Mouse (Mus musculus): ENCODE measurements around the gene Tspan18. TPM values are rescaled to one million over a fixed set of nuclear protein-coding genes. Genes with fewer than 3 reads are reported as not detected.
A peak's percentile ranks its signal among the peaks of the same experiment; 100 is the strongest.

Gene Tspan18
- polyA plus RNA-seq, 1 experiment from 2014 or later: 48.4 TPM

DNA sequence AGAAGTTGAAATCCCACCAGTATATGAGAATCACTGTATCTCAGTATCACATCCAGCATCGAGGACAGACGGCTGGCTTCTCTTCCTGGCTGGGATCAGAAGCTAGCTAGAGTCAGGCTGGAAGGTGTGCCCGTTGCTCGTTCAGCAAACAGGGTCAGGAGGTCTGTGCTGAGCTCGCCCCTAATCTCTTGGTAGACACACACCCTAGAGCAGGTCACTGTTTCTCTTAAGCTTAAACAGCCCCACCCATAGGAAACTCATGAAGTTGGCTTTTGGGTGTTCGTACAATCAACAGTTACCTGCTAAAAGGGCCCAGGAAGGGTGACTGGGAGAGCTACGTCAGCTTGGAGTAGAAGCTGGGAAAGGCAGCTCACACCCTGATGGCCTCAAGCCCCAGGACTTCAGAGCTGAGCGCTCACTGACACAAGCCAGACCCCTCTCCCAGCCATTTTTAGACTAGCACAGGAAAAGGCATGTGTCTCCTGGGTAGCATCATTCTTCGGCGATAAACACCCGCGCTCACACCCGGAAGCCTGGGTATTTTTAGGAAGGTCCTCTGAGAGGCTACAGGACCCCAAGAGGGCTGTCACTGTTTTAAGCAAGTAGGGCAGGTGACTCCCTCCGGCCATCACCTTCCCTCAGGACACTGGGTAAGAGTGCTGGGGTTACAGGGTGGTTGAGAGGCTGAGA is 24.4 kb downstream of the Tspan18 start:
- no peaks in the 10 kb centered on the region for H3K27me3 ChIP-seq (ENCODE audit: low read depth, poor library complexity, severe bottlenecking)
- H3K36me3 ChIP-seq: peaks cover 72% of the 10 kb centered on the region
- peaks cover 44% of the 10 kb centered on the region for H3K4me1 ChIP-seq
- no peak overlapping the region for H3K4me3 ChIP-seq
- no peaks in the 10 kb centered on the region for H3K9me3 ChIP-seq (replicated peaks)
- WGBS: 91% methylated on average over 14 of the region's 14 CpGs
- no peak for DNase-seq (ENCODE audit: low spot score)
- H3K27ac ChIP-seq (replicated peaks): 0 out of 2 replicates have a peak overlapping the region, but pooled peaks have one; percentile 14

- no peak for DNase-seq (ENCODE audit: low spot score)
- H3K27ac ChIP-seq (replicated peaks): no peak overlapping the region
- peaks cover 80% of the 10 kb centered on the region for H3K36me3 ChIP-seq
- WGBS: 91% methylated on average over 4 of the region's 4 CpGs
- no peaks in the 10 kb centered on the region for H3K27me3 ChIP-seq (ENCODE audit: low read depth, poor library complexity, severe bottlenecking)
- H3K4me3 ChIP-seq: no peak overlapping the region
- no peaks in the 10 kb centered on the region for H3K9me3 ChIP-seq (replicated peaks)
- H3K4me1 ChIP-seq: peaks cover 45% of the 10 kb centered on the region
Observed at GRCm38 (mm10) chr2:93306898-93307297, 27.4 kb downstream of the Tspan18 start.

DNA sequence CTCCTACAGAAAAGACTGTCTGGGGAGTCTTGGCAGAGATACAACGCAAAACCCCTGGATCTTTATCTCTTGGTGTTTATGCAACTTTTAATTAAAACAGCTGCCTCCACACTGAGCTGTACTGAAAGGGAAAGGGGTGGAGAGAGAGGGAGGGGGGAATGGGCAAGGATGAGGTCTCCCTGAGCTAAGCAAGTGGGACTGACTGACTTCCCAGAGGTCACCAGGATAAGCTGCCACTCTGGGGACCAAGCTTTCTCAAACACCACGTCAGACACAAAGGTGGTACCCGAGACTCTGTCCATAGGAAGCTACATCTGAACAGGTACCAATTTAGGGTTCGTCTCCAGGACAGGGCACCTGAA is 30.1 kb downstream of the Tspan18 start:
- WGBS: 31% methylated on average over 4 of the region's 4 CpGs
- no peaks in the 10 kb centered on the region for H3K9me3 ChIP-seq (replicated peaks)
- peak overlapping the region; percentile 91 for H3K27ac ChIP-seq (replicated peaks)
- no peak for DNase-seq (ENCODE audit: low spot score)
- peaks cover 81% of the 10 kb centered on the region for H3K36me3 ChIP-seq
- H3K4me1 ChIP-seq: peaks cover 48% of the 10 kb centered on the region
- H3K27me3 ChIP-seq (ENCODE audit: low read depth, poor library complexity, severe bottlenecking): no peaks in the 10 kb centered on the region
- H3K4me3 ChIP-seq: no peak overlapping the region; the same call in 1 of the 2 replicates

- Histone ChIP-seq H3K36me3 (peaks cover 81% of the 10 kb centered on the region), H3K4me1 (peaks cover 51% of the 10 kb centered on the region), H3K4me3 (peak overlapping the region; percentile 9; the same call in 1 of the 2 replicates), H3K9me3 (replicated peaks) (no peaks in the 10 kb centered on the region), H3K27ac (replicated peaks) (peak overlapping the region; percentile 91), H3K27me3 (ENCODE audit: low read depth, poor library complexity, severe bottlenecking) (no peaks in the 10 kb centered on the region)
- WGBS: 7% methylated on average over 16 of the region's 16 CpGs
- DNase-seq (ENCODE audit: low spot score): peak; percentile 65
Observed at GRCm38 (mm10) chr2:93303585-93304272, 30.6 kb downstream of the Tspan18 start.

GRCm38 (mm10) chr2:93303260-93303584 is 31.1 kb downstream of the Tspan18 start:
- Histone ChIP-seq H3K9me3 (replicated peaks) (no peaks in the 10 kb centered on the region), H3K27me3 (ENCODE audit: low read depth, poor library complexity, severe bottlenecking) (no peaks in the 10 kb centered on the region), H3K4me1 (peaks cover 51% of the 10 kb centered on the region), H3K4me3 (peak overlapping the region; percentile 9; the same call in 1 of the 2 replicates), H3K27ac (replicated peaks) (peak overlapping the region; percentile 91), H3K36me3 (peaks cover 81% of the 10 kb centered on the region)
- WGBS: 30% methylated on average over 5 of the region's 5 CpGs
- DNase-seq (ENCODE audit: low spot score): no peak

DNA sequence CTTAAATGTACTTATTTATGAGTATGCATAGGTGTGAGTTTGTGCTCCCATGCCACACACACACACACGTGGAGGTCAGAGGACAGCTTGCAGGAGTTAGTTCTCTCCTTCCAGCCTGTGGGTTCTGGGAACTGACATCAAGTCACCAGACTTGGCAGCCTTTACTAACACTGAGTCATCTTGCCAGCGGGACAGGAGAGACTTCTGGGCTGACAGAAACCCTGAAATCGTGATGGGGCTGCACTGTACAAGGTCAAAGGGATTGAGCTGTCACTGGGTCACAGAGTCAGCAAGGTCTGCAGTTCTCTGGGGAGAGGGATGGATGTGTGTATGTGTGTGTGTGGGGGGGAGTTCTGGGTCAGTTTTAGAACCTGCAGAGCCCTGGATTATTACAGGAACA is 36.6 kb downstream of the Tspan18 start:
- peaks cover 76% of the 10 kb centered on the region for H3K36me3 ChIP-seq
- WGBS: 91% methylated on average over 3 of the region's 3 CpGs
- H3K4me1 ChIP-seq: peaks cover 22% of the 10 kb centered on the region
- no peaks in the 10 kb centered on the region for H3K27me3 ChIP-seq (ENCODE audit: low read depth, poor library complexity, severe bottlenecking)
- H3K27ac ChIP-seq (replicated peaks): no peak overlapping the region
- no peak for DNase-seq (ENCODE audit: low spot score)
- no peak overlapping the region for H3K4me3 ChIP-seq
- peaks cover 9% of the 10 kb centered on the region; the same call in 1 of the 2 replicates for H3K9me3 ChIP-seq (replicated peaks)

DNA sequence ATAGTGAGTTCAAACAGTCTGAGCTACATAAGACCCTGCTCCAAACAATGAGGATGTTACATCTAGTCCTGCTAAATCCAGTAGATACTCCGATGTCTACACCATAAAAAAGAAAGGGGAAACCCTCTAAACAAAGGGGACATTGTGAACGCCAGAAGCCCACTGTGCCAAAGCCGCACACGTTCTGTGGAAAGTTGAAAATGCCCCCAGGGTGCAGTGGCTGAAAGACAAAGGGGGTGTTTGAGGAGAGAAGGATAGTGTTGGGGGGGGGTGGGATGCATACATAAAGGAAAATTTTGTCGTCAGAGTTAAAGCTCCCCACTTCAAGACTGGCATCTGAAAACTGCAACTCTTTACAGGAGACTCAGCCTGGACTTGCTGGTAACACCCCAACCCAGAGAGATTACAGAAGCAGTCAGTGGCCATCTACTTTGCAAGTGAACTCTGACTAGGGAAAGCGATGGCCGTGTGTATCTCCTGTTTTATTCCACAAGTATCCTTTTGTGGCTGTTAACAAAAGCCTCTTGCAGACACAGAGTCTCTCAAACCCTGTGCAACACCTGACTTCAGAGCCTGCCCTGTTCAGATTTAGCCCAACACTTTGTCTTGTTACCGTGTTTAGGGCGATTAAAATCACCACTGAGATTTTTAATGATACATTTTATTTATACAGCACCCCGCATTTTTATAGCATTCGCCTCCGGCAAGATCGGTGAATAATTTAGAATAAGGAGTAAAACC is 42.9 kb downstream of the Tspan18 start:
- DNase-seq (ENCODE audit: low spot score): no peak
- peaks cover 9% of the 10 kb centered on the region; the same call in 1 of the 2 replicates for H3K9me3 ChIP-seq (replicated peaks)
- H3K4me1 ChIP-seq: peaks cover 67% of the 10 kb centered on the region
- H3K4me3 ChIP-seq: peak overlapping the region; percentile 2; the same call in 1 of the 2 replicates
- H3K36me3 ChIP-seq: peaks cover 29% of the 10 kb centered on the region
- H3K27me3 ChIP-seq (ENCODE audit: low read depth, poor library complexity, severe bottlenecking): no peaks in the 10 kb centered on the region
- WGBS: 48% methylated on average over 13 of the region's 13 CpGs
- peak overlapping the region; percentile 80 for H3K27ac ChIP-seq (replicated peaks)

- peaks cover 76% of the 10 kb centered on the region for H3K4me1 ChIP-seq
- H3K27ac ChIP-seq (replicated peaks): peak overlapping the region; percentile 80
- WGBS: 7% methylated on average over 7 of the region's 7 CpGs
- H3K27me3 ChIP-seq (ENCODE audit: low read depth, poor library complexity, severe bottlenecking): no peaks in the 10 kb centered on the region
- H3K4me3 ChIP-seq: no peak overlapping the region
- peaks cover 29% of the 10 kb centered on the region for H3K36me3 ChIP-seq
- H3K9me3 ChIP-seq (replicated peaks): peaks cover 9% of the 10 kb centered on the region; the same call in 1 of the 2 replicates
- DNase-seq (ENCODE audit: low spot score): peak; percentile 83
Observed at GRCm38 (mm10) chr2:93290345-93291118, 43.8 kb downstream of the Tspan18 start.

DNA sequence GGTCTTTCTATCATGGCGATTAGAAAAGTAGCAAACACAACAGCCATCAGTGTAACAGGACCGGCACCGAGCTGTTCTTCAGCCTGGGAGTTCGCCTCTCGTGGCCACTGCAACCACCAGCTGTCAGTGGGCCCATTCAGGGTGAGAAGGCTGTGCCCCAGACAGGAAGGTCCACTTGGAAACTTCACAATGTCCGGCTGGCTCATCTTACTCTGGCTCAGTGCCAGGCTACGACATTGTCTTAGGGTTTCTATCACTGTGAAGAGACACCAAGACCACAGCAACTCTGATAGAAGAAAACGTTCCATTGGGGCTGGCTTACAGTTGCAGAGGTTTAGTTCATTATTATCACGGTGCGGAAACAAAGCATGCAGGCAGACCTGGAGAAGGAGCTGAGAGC is 45.1 kb downstream of the Tspan18 start:
- WGBS: 83% methylated on average over 10 of the region's 10 CpGs
- peaks cover 89% of the 10 kb centered on the region for H3K4me1 ChIP-seq
- peak overlapping the region; percentile 80 for H3K27ac ChIP-seq (replicated peaks)

DNA sequence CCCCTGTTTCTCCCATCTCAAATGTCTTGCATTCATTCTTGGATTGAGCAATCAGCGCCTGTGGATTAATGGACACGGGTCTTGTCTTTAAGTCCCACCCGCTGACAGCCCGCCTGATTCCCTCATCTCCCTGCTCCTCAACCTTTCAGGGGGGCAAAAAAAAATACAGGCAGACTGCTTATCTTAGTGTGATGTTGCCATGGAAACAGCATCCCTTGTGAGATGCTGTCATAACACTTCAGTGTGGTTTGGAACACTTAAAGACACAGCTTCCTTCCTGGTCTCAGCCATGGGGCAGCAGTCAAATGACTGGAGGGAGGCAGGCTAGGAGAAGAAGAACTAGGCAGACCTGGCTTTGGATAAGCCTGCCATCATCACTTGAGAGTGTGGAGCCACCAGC is 47.0 kb downstream of the Tspan18 start:
- H3K9me3 ChIP-seq (replicated peaks): no peaks in the 10 kb centered on the region; the same call in 1 of the 2 replicates
- H3K27ac ChIP-seq (replicated peaks): peak overlapping the region; percentile 91
- no peak overlapping the region for H3K4me3 ChIP-seq
- WGBS: 34% methylated on average over 4 of the region's 4 CpGs
- H3K27me3 ChIP-seq (ENCODE audit: low read depth, poor library complexity, severe bottlenecking): no peaks in the 10 kb centered on the region
- peaks cover 5% of the 10 kb centered on the region for H3K36me3 ChIP-seq
- H3K4me1 ChIP-seq: peaks cover 100% of the 10 kb centered on the region
- no peak for DNase-seq (ENCODE audit: low spot score)

More for the DNA sequence above, 45.1 kb downstream of the Tspan18 start:
- H3K27me3 ChIP-seq (ENCODE audit: low read depth, poor library complexity, severe bottlenecking): no peaks in the 10 kb centered on the region
- peaks cover 23% of the 10 kb centered on the region for H3K36me3 ChIP-seq
- H3K9me3 ChIP-seq (replicated peaks): peaks cover 6% of the 10 kb centered on the region; the same call in 1 of the 2 replicates
- DNase-seq (ENCODE audit: low spot score): no peak
- no peak overlapping the region for H3K4me3 ChIP-seq

GRCm38 (mm10) chr2:93286742-93287141 is 47.6 kb downstream of the Tspan18 start:
- 46% methylated on average over 4 of the region's 4 CpGs for WGBS
- Histone ChIP-seq H3K27ac (replicated peaks) (peak overlapping the region; percentile 91), H3K27me3 (ENCODE audit: low read depth, poor library complexity, severe bottlenecking) (no peaks in the 10 kb centered on the region), H3K4me3 (no peak overlapping the region), H3K9me3 (replicated peaks) (no peaks in the 10 kb centered on the region), H3K4me1 (peaks cover 100% of the 10 kb centered on the region), H3K36me3 (peaks cover 2% of the 10 kb centered on the region; the same call in 1 of the 2 replicates)
- DNase-seq (ENCODE audit: low spot score): no peak

- DNase-seq (ENCODE audit: low spot score): no peak
- Histone ChIP-seq H3K27me3 (ENCODE audit: low read depth, poor library complexity, severe bottlenecking) (no peaks in the 10 kb centered on the region), H3K4me1 (peaks cover 100% of the 10 kb centered on the region), H3K27ac (replicated peaks) (peak overlapping the region; percentile 91), H3K4me3 (no peak overlapping the region), H3K36me3 (peaks cover 2% of the 10 kb centered on the region; the same call in 1 of the 2 replicates), H3K9me3 (replicated peaks) (no peaks in the 10 kb centered on the region)
- 38% methylated on average over 1 of the region's 2 CpGs for WGBS
Observed at GRCm38 (mm10) chr2:93286321-93286720, 48.0 kb downstream of the Tspan18 start.

Data from midbrain, embryonic 10.5 days (tissue).